Mouse (Mus musculus) gonadal fat pad, adult 2 months (tissue): ENCODE measurements around the gene Ruvbl1. TPM values are rescaled to one million over a fixed set of nuclear protein-coding genes. Genes with fewer than 3 reads are reported as not detected.

Source experiments
- DNase-seq: peaks from one replicate; pipeline ENCODE4 v3.0.0-alpha.2; 2012; ENCODE audit warnings: low read depth
- polyA plus RNA-seq: library from polyadenylated mRNA; depleted of rRNA; stranded (reverse); fragments of >200 nt; gene quantifications from 2 replicates; pipeline ENCODE4 v1.2.3, GENCODE M21; 2012; rRNA removed

Gene Ruvbl1
- polyA plus RNA-seq: 21.2 and 23.3 TPM in 2 replicates

- DNase-seq: peak; percentile 81
Measured at GRCm38 (mm10) chr6:88465181-88465920, at the start of gene Ruvbl1. Ruvbl1 (plus strand) TSS chr6:88465409.

GRCm38 (mm10) chr6:88416130-88416758, 49.0 kb upstream of the Ruvbl1 start:
- DNase-seq: no peak

GRCm38 (mm10) chr6:88431202-88431601, 34.0 kb upstream of the Ruvbl1 start:
- DNase-seq: no peak

GRCm38 (mm10) chr6:88435609-88436008, 29.6 kb upstream of the Ruvbl1 start:
- DNase-seq: no peak

GRCm38 (mm10) chr6:88439056-88439455, 26.2 kb upstream of the Ruvbl1 start:
- DNase-seq: no peak

- DNase-seq: no peak
Measured at GRCm38 (mm10) chr6:88442551-88442950, 22.7 kb upstream of the Ruvbl1 start.

GRCm38 (mm10) chr6:88443446-88443845, 21.8 kb upstream of the Ruvbl1 start:
- DNase-seq: no peak

GRCm38 (mm10) chr6:88444076-88444750, 21.0 kb upstream of the Ruvbl1 start:
- DNase-seq: no peak

GRCm38 (mm10) chr6:88445661-88446060, 19.5 kb upstream of the Ruvbl1 start:
- no peak for DNase-seq

- no peak for DNase-seq
Measured at GRCm38 (mm10) chr6:88446063-88447002, 18.9 kb upstream of the Ruvbl1 start, which contains the start of gene Eefsec. Eefsec (minus strand) TSS chr6:88446539.

- no peak for DNase-seq
Measured at GRCm38 (mm10) chr6:88447454-88447853, 17.8 kb upstream of the Ruvbl1 start.

- no peak for DNase-seq
Measured at GRCm38 (mm10) chr6:88454545-88454944, 10.7 kb upstream of the Ruvbl1 start.

- DNase-seq: no peak
Measured at GRCm38 (mm10) chr6:88469878-88470277, 4.7 kb downstream of the Ruvbl1 start.

GRCm38 (mm10) chr6:88480421-88480820, 15.2 kb downstream of the Ruvbl1 start:
- DNase-seq: no peak

GRCm38 (mm10) chr6:88483111-88483510, 17.9 kb downstream of the Ruvbl1 start:
- DNase-seq: no peak

- DNase-seq: no peak
Measured at GRCm38 (mm10) chr6:88483913-88484312, 18.7 kb downstream of the Ruvbl1 start.

- DNase-seq: no peak
Measured at GRCm38 (mm10) chr6:88485378-88485777, 20.2 kb downstream of the Ruvbl1 start.

GRCm38 (mm10) chr6:88486893-88487292, 21.7 kb downstream of the Ruvbl1 start:
- DNase-seq: no peak

GRCm38 (mm10) chr6:88489026-88489425, 23.8 kb downstream of the Ruvbl1 start:
- DNase-seq: no peak

- DNase-seq: no peak
Measured at GRCm38 (mm10) chr6:88489834-88490233, 24.6 kb downstream of the Ruvbl1 start.

GRCm38 (mm10) chr6:88490629-88491354, 25.6 kb downstream of the Ruvbl1 start:
- no peak for DNase-seq
